Mouse (Mus musculus) C2C12 (cell line): Measurements from ENCODE around the gene Tuba8.

Source experiments
- CTCF ChIP-seq: IDR thresholded peaks from one replicate; pipeline ENCODE4 v1.5.1; 2011; ENCODE audit not compliant: control insufficient read depth, insufficient read depth, insufficient read length
- FOSL1 ChIP-seq: IDR thresholded peaks from one replicate; pipeline ENCODE4 v1.8.0; 2011; ENCODE audit warnings: mild to moderate bottlenecking, low read length; ENCODE audit not compliant: poor library complexity, insufficient read depth, severe bottlenecking
- MAX ChIP-seq: IDR thresholded peaks from one replicate; pipeline ENCODE4 v1.6.1; 2011; ENCODE audit warnings: mild to moderate bottlenecking, control low read depth
- MYOD1 ChIP-seq: IDR thresholded peaks from one replicate; pipeline ENCODE4 v1.6.1; 2011; ENCODE audit warnings: low read depth; ENCODE audit not compliant: control insufficient read depth, insufficient read length
- MYOG ChIP-seq: IDR thresholded peaks from one replicate; pipeline ENCODE4 v1.6.1; 2011; ENCODE audit not compliant: control insufficient read depth, insufficient read length; ENCODE audit errors: extremely low read depth
- USF1 ChIP-seq: IDR thresholded peaks from one replicate; pipeline ENCODE4 v1.6.1; 2011; ENCODE audit warnings: low read depth, mild to moderate bottlenecking, control low read depth, moderate library complexity

- TF ChIP-seq MAX (no peak), CTCF (no peak), FOSL1 (no peak), USF1 (no peak), MYOD1 (no peak), MYOG (no peak)
These were observed 8.5 kb upstream of the Tuba8 start for GRCm38 (mm10) chr6:121202026-121202425.
